Mouse (Mus musculus) midbrain, embryonic 16.5 days (tissue): Measurements from ENCODE around the gene Slc13a1. TPM values are rescaled to one million over a fixed set of nuclear protein-coding genes. Genes with fewer than 3 reads are reported as not detected.

Experiments used
- ATAC-seq: fragments of 200-750 bp; cut with Nextera tagmentation; 2 replicates; pipeline ENCODE4 v1.8.0; 2017; ENCODE audit warnings: moderate TSS enrichment
- H3K27ac ChIP-seq: fragments of 300-500 bp; sonication (generic); 2 replicates; pipeline ENCODE4 v1.5.1; 2014; ENCODE audit warnings: mild to moderate bottlenecking, low read length, mixed read lengths
- H3K27me3 ChIP-seq: fragments of 300-500 bp; sonication (generic); 2 replicates; pipeline ENCODE4 v1.6.1; 2014; ENCODE audit warnings: low read depth, low read length, mixed read lengths; ENCODE audit not compliant: control insufficient read depth, insufficient read depth
- H3K36me3 ChIP-seq: fragments of 300-500 bp; sonication (generic); 2 replicates; pipeline ENCODE4 v1.6.1; 2014; ENCODE audit warnings: mild to moderate bottlenecking, low read length, moderate library complexity, mixed read lengths; ENCODE audit not compliant: control insufficient read depth, insufficient read depth
- H3K4me1 ChIP-seq: fragments of 300-500 bp; sonication (generic); 2 replicates; pipeline ENCODE4 v1.6.1; 2014; ENCODE audit warnings: mild to moderate bottlenecking, low read length, mixed read lengths; ENCODE audit not compliant: control insufficient read depth, insufficient read depth
- H3K4me2 ChIP-seq: fragments of 300-500 bp; sonication (generic); 2 replicates; pipeline ENCODE4 v1.6.1; 2014; ENCODE audit warnings: mild to moderate bottlenecking, low read length, mixed read lengths
- H3K4me3 ChIP-seq: fragments of 300-500 bp; sonication (generic); 2 replicates; pipeline ENCODE4 v1.5.1; 2014; ENCODE audit warnings: low read depth, mild to moderate bottlenecking, low read length, moderate library complexity, mixed read lengths
- H3K9ac ChIP-seq: fragments of 300-500 bp; sonication (generic); 2 replicates; pipeline ENCODE4 v1.6.1; 2014; ENCODE audit warnings: low read depth, low read length, mixed read lengths
- H3K9me3 ChIP-seq: fragments of 300-500 bp; sonication (generic); replicated peaks from 2 replicates; pipeline ENCODE4 v1.6.1; 2014; ENCODE audit warnings: mild to moderate bottlenecking, low read length, mixed read lengths; ENCODE audit not compliant: control insufficient read depth, poor library complexity, severe bottlenecking
- WGBS: fragments of 180-500 bp; shearing (Covaris S2); extraction: QIAGEN DNeasy Blood & Tissue Kit; methylation state at CpG from one replicate; pipeline ENCODE4 v1.1.7; 2014; 5-methylcytosine and 5-hydroxymethylcytosine counted together
- polyA plus RNA-seq: library from polyadenylated mRNA; unstranded; fragments of >200 nt; fragmentation: Nextera tagmentation; extraction: Ambion mirVana; gene quantifications from 2 replicates; pipeline ENCODE4 v1.2.1, GENCODE M21; 2015

The Slc13a1 gene
- polyA plus RNA-seq, 1 experiment from 2014 or later, result 0.06 TPM

DNA sequence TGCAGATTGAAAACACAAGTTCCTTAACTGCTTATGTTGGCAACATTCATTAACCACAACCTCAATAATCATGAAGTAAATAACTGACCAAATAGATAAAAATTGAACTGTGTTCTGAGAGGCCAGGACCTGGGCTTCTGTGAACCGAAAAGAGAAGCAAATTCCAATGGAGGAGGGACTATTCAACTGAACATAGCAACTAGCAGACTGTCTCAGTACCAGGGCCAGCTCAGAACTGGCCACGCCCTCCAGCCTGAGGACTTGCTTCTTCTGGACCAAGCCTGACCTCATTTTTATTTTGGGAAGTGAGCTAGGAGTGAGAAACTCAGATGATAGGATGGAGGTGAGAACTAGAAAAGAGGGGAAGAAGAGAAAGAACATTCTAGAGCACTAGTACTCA is 4.8 kb upstream of the Slc13a1 start:
- no peaks in the 10 kb centered on the region for H3K36me3 ChIP-seq
- no peaks in the 10 kb centered on the region for H3K4me1 ChIP-seq
- H3K9me3 ChIP-seq, result no peaks in the 10 kb centered on the region
- H3K27ac ChIP-seq, result no peak overlapping the region
- H3K4me3 ChIP-seq, result no peak overlapping the region
- ATAC-seq, result no peak
- H3K4me2 ChIP-seq, result no peak overlapping the region
- H3K27me3 ChIP-seq, result no peaks in the 10 kb centered on the region
- no peak overlapping the region for H3K9ac ChIP-seq
- WGBS, result 47% methylated on average over 2 of the region's 2 CpGs

DNA sequence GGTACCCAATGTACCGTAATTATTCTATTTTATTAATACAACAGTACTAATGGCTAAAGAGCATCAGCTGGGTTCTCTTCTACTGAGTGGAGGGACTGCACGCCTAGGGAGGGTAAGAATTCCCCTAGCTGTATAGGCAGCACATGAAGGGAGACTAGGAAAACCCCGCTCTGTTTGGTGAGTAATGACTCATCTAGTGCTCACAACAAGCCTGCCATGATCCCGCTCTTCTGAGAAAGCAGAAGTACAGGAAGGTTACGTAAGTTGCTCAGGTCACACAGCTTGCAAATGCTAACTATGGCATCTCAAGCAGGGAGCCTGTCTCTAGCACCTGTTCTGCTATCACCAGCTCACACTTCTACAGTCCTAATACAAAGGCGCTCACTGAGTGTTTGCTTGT is 1.1 kb downstream of the Slc13a1 start:
- no peak overlapping the region for H3K4me3 ChIP-seq
- ATAC-seq, result no peak
- 91% methylated on average over 6 of the region's 6 CpGs for WGBS
- no peaks in the 10 kb centered on the region for H3K36me3 ChIP-seq
- no peak overlapping the region for H3K27ac ChIP-seq
- H3K27me3 ChIP-seq, result no peaks in the 10 kb centered on the region
- H3K9me3 ChIP-seq, result no peaks in the 10 kb centered on the region
- H3K4me2 ChIP-seq, result no peak overlapping the region
- H3K9ac ChIP-seq, result no peak overlapping the region
- H3K4me1 ChIP-seq, result no peaks in the 10 kb centered on the region

DNA sequence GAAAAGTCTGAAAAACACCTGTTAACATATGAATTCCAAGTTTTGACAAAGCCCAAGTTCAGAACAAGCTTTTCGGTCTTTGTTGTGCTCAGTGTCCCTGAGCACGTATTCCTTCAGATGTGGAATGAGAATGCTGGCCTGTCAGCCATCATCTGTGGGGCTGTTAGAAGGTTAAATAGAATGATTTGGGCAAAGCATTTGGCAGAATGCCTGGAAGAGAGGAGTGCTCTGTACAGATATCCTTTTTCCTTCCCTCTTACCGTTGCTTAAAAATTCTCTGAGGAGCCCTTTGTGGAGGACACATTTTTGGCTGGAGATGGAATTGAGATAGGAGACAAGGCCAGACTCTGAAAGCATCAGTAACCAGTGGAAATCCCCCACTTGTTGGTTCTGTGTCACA is 2.6 kb downstream of the Slc13a1 start:
- Histone ChIP-seq H3K4me2 (no peak overlapping the region), H3K27ac (no peak overlapping the region), H3K9me3 (no peaks in the 10 kb centered on the region), H3K36me3 (no peaks in the 10 kb centered on the region), H3K4me3 (no peak overlapping the region), H3K27me3 (no peaks in the 10 kb centered on the region), H3K4me1 (no peaks in the 10 kb centered on the region), H3K9ac (no peak overlapping the region)
- 49% methylated on average over 3 of the region's 3 CpGs for WGBS
- 0 out of 2 replicates have a peak, but pooled peaks have one; percentile 48 for ATAC-seq

DNA sequence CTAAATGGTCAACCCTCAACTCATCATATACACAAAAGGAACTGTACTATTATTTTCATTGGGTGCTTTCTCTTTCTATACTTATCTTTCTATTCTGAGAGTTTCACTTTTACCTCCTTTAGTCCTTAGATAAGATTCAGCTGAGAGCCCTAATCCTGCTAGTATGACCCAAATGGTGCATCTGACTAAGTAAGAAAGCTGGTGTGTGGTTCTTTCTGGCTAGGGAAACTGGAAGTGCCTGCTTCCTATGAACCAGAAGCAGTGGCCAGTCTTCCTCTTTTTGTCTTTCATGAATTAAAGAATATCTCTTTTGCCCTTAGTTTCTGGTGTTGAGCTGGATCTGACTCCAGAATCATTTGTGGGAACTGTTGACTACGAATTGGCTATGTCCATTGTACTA is 8.1 kb downstream of the Slc13a1 start:
- no peak overlapping the region for H3K27ac ChIP-seq
- H3K9me3 ChIP-seq, result no peaks in the 10 kb centered on the region
- WGBS, result 83% methylated on average over 1 of the region's 1 CpGs
- H3K27me3 ChIP-seq, result no peaks in the 10 kb centered on the region
- ATAC-seq, result no peak
- H3K4me2 ChIP-seq, result no peak overlapping the region
- H3K4me3 ChIP-seq, result no peak overlapping the region
- H3K4me1 ChIP-seq, result no peaks in the 10 kb centered on the region
- no peak overlapping the region for H3K9ac ChIP-seq
- H3K36me3 ChIP-seq, result no peaks in the 10 kb centered on the region

GRCm38 (mm10) chr6:24154901-24155300 is 13.0 kb downstream of the Slc13a1 start:
- Histone ChIP-seq H3K36me3 (no peaks in the 10 kb centered on the region), H3K4me3 (no peak overlapping the region), H3K9me3 (no peaks in the 10 kb centered on the region), H3K27me3 (no peaks in the 10 kb centered on the region), H3K27ac (no peak overlapping the region), H3K4me1 (no peaks in the 10 kb centered on the region), H3K4me2 (no peak overlapping the region), H3K9ac (no peak overlapping the region)
- 80% methylated on average over 4 of the region's 4 CpGs for WGBS
- no peak for ATAC-seq

DNA sequence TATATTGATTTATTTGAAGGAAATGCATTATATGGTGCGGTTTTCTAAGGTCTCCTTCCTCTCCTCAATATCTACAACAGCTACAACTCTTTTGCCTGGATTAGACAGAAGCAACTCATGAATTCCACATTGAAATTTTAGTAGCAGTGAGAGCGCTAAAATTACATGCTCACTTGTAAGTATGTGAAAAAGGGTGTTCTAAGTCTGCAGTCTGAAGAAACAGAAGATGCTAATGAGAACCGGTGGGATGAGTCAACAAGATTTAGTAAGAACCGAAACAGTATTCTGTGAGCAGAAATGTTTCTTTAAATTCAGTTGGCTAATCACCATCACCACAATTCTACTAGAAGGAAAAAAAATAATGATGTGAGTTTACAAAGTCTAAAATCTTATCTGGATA is 34.9 kb downstream of the Slc13a1 start:
- Histone ChIP-seq H3K9me3 (no peaks in the 10 kb centered on the region), H3K27me3 (no peaks in the 10 kb centered on the region), H3K36me3 (no peaks in the 10 kb centered on the region), H3K27ac (no peak overlapping the region), H3K9ac (no peak overlapping the region), H3K4me1 (no peaks in the 10 kb centered on the region), H3K4me3 (no peak overlapping the region), H3K4me2 (no peak overlapping the region)
- no peak for ATAC-seq
- WGBS, result 91% methylated on average over 4 of the region's 4 CpGs

DNA sequence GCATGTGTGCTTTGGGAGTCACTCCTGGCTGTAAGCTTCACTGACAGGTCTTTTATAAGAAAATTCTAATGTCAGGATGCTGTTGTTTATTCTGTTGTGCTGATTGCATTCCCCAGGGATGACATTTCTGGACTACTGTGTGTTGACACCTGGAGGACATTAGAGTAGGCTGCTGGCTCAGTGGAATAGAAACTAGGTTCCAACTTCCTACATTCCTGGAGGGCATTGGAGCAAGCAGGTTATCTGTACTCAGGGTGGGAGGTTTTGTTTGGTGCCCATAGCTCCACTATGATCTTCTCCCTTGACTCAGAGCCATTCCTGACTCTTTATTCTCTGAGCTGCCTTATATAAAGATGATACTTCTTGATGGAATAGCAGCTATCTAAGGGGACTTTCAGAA is 45.3 kb downstream of the Slc13a1 start:
- Histone ChIP-seq H3K9ac (no peak overlapping the region), H3K4me3 (no peak overlapping the region), H3K27ac (no peak overlapping the region), H3K27me3 (no peaks in the 10 kb centered on the region), H3K4me1 (no peaks in the 10 kb centered on the region), H3K36me3 (no peaks in the 10 kb centered on the region), H3K4me2 (no peak overlapping the region), H3K9me3 (no peaks in the 10 kb centered on the region)
- ATAC-seq, result no peak

GRCm38 (mm10) chr6:24111614-24112013 is 56.3 kb downstream of the Slc13a1 start:
- H3K27ac ChIP-seq, result no peak overlapping the region
- no peak for ATAC-seq
- H3K4me1 ChIP-seq, result no peaks in the 10 kb centered on the region
- H3K36me3 ChIP-seq, result no peaks in the 10 kb centered on the region
- 94% methylated on average over 8 of the region's 8 CpGs for WGBS
- H3K9ac ChIP-seq, result no peak overlapping the region
- no peaks in the 10 kb centered on the region for H3K9me3 ChIP-seq
- no peaks in the 10 kb centered on the region for H3K27me3 ChIP-seq
- H3K4me2 ChIP-seq, result no peak overlapping the region
- H3K4me3 ChIP-seq, result no peak overlapping the region

- Histone ChIP-seq H3K9me3 (no peaks in the 10 kb centered on the region), H3K4me3 (no peak overlapping the region), H3K9ac (no peak overlapping the region), H3K27ac (no peak overlapping the region), H3K27me3 (no peaks in the 10 kb centered on the region), H3K4me2 (no peak overlapping the region), H3K36me3 (no peaks in the 10 kb centered on the region), H3K4me1 (peaks cover 4% of the 10 kb centered on the region; the same call in 1 of the 2 replicates)
- 94% methylated on average over 4 of the region's 4 CpGs for WGBS
- ATAC-seq, result no peak
These were observed 59.4 kb downstream of the Slc13a1 start for GRCm38 (mm10) chr6:24108471-24108870.

- Histone ChIP-seq H3K9me3 (no peaks in the 10 kb centered on the region), H3K27me3 (no peaks in the 10 kb centered on the region), H3K4me1 (peaks cover 4% of the 10 kb centered on the region; the same call in 1 of the 2 replicates), H3K9ac (no peak overlapping the region), H3K4me3 (no peak overlapping the region), H3K4me2 (no peak overlapping the region), H3K27ac (no peak overlapping the region), H3K36me3 (no peaks in the 10 kb centered on the region)
- peak; percentile 48; the same call in 1 of the 2 replicates for ATAC-seq
- WGBS, result 22% methylated on average over 3 of the region's 3 CpGs
These were observed 61.7 kb downstream of the Slc13a1 start for GRCm38 (mm10) chr6:24106157-24106556.
